Mouse (Mus musculus) layer of hippocampus, adult 18-20 months (tissue): Measurements from ENCODE around the gene Serpina3g. TPM values are rescaled to one million over a fixed set of nuclear protein-coding genes. Genes with fewer than 3 reads are reported as not detected.
A peak's percentile ranks its signal among the peaks of the same experiment; 100 is the strongest.
"Not testable (repeated sequence)": the region's sequence is repeated elsewhere in the genome, so short reads cannot be mapped to it uniquely, and the experiment has no call there.

Source experiments
- DNase-seq, 2 experiments: peaks; one replicate each; pipeline ENCODE4 v3.0.0; 2022; ENCODE audit warnings: low spot score in 2 of 2
- long read RNA-seq: library from polyadenylated mRNA; stranded (forward); transcript quantifications from one replicate; pipeline ENCODE4 v2.0.0, GENCODE M21; 2021
- total RNA-seq, 2 experiments: library from RNA; stranded (reverse); gene quantifications; 2 replicates each; pipeline ENCODE4 v1.2.3; 2021

Serpina3g gene
- total RNA-seq: 1 to 10 TPM; 2.7 to 3.5 TPM
- long read RNA-seq: 0 reads

DNA sequence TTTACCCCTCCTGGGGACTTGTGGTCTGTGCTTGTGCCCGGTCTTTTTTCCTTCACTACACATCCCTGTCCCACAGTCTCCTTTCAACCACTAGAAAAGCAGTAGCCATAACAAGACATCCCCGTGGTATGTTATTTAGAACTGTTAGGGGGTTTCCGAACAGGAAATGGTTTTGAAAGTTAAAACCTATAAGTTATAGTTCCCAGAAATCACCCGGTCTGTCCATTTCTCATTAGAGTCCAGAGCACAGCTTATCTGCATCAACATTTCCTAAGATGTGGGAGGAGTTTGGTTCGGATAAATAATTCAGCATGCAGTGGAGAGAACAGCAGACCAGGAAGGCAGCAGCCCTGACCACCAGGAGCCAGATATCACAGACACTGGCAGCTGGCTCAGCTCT is at the start of gene Serpina3g:
Gene Serpina3g, plus strand, starts transcription at position 331 of the 400 bp plus-strand sequence.
- DNase-seq: no peak

DNA sequence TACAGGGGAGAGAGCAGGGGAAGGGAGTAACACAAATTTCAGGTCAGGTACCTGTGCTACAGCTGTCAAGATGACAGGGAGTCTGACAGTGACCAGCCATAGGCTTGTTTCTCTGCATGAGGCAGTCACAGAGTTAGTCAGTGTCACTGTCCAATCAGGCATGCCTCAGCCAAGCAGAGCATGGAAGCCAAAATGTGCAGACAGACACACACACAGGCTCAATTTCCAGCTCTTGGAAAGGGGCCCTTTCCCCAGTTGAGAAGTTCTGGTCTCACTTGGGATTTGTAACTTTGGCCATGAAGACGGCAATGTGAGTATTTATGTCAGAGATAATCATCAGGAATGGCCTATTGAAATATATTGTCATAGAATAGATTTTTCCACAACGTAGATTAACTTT is 46.8 kb upstream of the Serpina3g start:
- no peak for DNase-seq

DNA sequence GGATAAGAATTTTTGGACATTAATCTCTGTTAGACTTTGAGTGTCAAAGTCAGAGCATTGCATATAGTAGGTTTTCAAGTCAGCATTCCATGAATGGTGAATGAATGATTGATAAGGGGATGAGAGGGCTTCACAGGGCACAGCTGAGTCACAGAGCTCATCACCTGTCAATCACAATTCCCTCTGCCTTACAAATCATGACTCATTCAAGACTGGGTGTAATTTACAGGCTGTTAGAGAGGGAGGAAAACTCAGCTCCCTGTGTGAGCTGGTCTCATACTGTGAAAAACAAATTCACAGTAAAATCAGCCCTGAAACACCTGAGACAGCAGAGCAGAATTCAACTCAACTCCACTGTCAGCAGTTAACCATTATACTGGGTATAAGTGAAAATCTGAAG is 45.2 kb upstream of the Serpina3g start:
- DNase-seq: no peak

DNA sequence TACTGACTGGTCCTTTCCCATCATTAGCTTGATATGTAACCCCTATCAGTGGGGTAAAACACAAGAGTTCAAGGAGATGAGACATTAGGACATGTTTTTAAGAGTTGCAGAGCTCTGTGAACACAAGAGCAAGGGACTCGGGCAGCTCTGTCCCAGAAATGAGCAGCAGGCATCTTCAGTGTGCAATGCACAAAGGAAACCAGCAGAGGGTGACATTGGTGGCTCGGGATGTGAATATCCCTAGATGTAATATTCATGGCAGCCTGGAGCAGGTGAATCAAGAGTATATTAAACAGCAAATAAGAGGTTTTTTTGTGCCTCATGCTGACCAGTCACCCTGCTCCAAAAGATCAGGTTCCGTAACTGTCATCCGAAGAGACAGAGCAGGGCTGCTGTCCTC is 26.9 kb upstream of the Serpina3g start:
- DNase-seq: no peak

DNA sequence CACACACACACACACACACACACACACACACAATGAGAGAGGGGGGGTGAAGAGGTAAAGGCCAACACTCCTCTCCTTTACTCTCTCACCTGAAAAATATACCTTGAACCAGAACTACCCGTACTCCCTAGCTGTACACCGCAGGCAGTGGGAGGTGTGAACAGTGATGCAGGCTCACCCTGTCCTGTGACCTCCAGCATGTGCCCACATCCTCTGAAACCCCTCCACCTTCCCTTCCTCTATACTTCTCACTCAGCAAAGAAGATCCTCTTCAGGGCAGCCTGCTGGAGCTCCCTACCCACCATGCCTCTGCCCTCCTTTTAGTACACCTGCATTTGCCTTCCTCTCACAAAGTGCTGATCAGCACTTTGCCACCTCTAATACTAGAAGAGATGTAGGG is 26.2 kb upstream of the Serpina3g start:
- no peak for DNase-seq

DNA sequence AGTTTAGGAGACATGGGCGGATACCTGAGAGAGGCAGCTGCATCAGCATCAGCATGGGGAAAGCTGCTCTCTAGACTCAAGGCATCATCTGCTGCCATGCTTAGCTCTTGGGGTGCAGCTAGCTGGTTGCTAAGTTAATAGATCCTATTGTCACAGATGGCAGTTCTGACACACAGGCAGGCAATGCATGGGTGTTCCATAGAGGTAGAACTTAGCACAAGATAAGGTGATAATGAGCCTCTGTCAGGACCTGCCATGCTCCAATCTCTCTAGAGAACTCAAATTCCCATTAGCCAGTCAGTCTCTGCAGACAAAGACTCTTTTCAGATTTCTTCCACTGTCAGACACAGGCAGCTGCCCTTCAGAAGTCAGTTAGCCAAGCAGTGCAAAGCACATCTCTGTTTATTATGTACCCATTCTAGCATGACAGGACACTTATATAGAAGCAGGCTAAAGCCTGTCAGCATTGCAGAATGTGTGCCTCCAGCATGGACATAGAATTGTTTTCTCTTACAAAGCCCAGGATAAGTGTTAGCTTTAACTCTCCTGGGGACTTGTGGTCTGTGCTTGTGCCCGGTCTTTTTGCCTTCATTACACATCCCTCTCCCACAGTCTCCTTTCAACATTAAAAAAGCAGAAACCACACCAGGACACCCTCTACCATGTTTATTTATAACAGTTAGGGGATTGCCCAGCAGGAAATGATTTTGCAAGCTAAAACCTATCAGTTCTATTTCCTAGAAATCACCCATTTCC is 22.2 kb upstream of the Serpina3g start:
- peak in 1 of 2 experiments; percentile 51 for DNase-seq

DNA sequence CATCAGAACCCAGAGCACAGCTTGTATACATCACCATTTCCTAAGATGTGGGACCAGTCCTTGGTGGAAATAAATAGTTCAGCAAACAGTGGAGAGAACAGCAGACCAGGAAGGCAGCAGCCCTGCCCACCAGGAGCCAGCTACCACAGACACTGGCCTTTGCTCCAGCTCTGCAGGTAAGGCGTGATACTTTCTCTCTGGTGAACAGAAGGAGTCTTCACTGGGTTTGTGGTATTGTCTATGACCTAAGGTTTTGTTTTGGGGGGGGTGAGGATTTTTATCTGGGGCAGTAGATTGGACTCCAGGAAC is 21.6 kb upstream of the Serpina3g start, which contains the start of gene Serpina3f:
Gene Serpina3f, plus strand, starts transcription at position 100 of the 309 bp plus-strand sequence.
- DNase-seq: no peak

DNA sequence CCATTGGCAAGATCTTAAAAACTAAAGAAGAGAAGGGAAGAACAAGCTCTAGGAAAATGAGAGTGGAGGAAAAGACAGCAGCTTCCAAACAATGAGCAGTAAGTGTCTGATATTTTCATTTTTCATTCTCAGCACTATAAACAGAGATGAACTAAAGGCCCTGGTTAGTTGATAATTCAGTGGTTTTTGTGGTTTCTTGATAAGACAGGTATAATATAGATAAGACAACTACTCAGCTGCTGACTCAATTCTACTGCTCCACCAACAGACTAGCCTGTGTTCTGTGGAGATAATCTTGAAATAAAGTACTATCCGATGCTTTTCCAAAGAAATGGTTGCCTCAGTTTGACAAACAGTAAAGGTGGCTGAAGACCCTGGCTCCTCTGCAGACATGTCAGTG is 20.8 kb upstream of the Serpina3g start:
- DNase-seq: no peak

DNA sequence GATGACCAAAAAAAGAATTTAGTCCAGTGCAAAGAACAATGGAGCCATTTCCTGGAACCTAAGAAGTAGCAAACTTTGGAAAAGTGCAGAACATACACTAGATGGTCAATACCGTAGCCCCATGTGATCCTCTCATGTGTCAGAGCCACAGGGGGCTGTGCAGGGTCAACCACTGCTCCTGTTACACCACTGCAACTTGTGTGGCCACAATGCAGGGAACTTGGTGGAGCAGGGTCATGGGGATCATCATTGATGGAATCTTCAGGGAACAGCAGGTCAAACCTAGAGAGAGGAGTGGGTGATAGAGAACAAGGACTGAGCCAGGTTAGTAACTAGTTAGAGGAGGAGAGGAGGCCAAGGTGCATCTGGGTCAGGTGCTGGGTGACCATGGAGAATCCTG is 14.4 kb upstream of the Serpina3g start:
- DNase-seq: no peak

DNA sequence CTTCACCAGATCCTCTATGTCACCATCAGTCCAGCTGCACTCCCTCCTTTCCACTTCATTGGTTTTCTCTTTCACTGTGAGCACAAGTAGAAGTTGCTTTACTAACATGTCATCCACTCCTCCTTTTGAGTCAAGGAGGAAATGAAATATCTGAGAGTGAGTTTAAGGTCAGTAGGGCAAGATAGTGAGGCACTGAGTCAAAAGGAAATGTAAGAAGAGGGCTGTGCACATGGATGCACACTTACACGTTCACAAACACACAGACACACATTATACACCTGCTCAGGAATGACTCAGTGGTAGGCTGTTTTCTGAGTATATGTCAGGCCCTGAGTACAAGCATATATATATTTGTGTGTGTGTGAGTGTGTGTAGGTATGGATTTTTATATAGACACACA is 12.4 kb upstream of the Serpina3g start:
- no peak for DNase-seq

DNA sequence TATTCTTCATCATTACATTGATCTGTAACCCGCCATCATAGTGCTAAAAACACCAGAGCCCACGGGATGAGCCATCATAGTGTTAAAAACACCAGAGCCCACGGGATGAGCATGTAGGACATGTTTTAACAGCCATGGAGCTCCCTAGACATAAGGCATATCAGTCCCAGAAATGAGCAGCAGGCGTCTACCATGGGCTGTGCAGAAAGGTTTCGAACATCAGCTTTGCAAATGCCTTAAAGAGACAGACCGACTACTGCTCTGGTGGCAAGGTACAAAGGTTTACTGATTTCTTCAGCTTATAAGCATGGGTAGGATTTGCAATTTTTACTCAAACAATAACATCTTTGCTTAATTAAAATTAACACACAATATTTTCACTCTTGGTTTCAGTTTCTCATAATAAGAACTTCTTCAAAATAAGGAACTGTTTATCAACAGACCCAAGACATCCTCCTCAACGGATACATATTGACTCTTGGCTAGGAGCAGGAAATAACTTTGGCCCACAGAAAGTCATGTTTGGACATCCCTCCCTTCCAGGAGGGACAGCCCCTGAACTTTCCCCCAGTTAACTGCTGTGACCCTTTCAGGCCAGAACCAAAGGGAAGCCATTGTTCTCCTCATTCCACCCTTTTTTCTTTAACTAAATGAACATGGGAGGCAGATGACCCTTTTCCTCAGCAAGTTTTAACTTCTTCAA is 11.3 kb upstream of the Serpina3g start:
- no peak for DNase-seq

DNA sequence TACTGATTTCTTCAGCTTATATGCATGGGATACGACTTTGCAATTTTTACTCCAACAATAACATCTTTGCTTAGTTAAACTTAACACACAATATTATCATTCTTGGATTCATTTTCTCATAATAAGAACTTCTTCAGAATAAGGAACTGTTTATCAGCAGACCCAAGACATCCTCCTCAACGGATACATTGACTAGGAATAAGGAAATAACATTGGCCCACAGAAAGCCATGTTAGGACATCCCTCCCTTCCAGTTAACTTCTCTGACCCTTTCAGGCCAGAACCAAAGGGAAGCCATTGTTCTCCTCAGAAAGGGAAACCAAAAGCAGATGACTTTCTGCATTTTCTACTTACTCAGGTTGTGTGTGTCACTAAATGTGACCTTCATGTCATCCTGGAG is 5.3 kb upstream of the Serpina3g start:
- no peak for DNase-seq

DNA sequence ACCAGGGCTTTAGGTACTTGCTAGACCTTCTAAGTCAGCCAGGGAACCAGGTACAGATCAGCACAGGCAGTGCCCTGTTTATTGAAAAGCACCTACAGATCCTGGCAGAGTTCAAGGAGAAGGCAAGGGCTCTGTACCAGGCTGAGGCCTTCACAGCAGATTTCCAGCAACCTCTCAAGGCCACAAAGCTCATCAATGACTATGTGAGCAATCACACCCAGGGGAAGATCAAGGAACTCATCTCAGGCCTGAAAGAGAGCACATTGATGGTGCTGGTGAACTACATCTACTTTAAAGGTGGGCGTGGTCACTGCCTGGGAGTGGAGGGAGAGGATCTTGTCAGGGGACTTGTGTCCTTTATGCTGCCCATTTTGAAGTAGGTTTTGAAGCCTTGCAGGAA is 2.0 kb downstream of the Serpina3g start:
- DNase-seq: not testable (repeated sequence)

DNA sequence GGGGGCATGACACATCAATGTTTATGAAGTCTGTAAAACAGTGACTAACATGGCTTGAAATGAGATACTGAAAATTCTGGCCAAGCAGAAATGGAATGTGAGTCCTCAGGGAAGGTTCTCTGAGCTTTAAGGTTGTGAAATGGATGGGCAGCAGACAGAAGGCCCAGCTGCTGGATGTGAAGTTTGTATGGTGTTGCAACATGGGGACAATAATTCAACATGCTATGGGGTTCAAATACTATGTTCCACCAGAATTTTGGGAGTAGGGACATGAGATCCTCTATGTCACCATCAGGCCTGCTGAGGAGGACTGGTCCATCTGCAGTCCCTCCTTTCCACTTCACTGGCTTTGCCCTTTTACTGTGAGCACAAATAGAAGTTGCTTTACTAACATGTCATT is 7.3 kb downstream of the Serpina3g start:
- no peak for DNase-seq

DNA sequence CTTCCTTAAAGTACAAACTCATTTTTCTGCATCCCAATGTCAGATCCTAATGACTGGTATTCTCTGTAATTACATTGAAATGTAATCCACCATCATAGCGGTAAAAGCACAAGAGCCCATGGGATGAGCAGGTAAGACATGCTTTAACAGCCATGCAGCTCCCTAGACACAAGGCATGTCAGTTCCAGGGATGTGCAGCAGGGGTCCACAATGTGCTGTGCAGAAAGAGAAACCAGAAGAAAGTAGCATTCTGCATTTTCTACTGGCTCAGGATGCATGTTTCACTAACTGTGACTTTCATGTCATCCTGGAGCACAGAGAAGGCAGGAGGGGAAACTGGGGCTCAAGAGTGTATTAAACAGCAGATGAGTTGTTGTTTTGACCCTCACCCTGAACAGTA is 9.0 kb downstream of the Serpina3g start:
- DNase-seq: peak; percentile 14 to 54

DNA sequence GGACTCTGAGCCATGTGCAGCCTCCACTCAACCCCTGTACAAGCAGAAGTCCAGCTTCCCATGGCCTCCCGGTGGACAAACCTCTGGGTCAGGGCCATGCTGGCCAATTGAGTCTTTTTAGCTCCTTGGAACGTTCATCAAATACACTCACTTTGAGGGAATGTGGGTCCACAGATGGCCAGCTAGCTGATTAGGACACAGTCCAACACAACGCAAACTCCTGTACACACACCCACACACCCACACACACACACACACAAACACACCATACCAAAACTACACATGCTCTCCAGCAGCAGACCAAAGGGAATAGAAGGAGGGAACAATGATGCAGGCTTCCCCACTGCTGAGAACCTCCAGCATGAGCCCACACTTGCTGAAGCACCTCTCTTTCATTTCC is 9.6 kb downstream of the Serpina3g start:
- peak; percentile 6 to 37 for DNase-seq

DNA sequence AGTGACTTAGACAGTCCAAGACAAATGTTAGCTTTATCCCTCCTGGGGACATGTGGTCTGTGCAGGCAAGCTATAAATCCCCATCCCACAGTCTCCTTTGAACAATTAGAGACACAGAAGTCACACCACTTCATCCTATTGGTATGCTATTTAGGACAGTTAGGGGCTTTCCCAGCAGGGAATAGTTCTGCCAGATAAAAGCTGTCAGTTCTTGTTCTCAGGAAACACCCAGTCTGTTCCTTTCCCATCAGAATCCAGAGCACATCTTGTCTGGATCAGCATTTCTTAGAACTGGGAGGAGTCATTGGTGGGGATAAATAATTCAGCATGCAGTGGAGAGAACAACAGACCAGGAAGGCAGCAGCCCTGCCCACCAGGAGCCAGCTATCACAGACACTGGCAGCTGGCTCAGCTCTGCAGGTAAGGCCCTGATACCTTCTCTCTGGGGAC is 11.5 kb downstream of the Serpina3g start:
- peak in 1 of 2 experiments; percentile 34 for DNase-seq

DNA sequence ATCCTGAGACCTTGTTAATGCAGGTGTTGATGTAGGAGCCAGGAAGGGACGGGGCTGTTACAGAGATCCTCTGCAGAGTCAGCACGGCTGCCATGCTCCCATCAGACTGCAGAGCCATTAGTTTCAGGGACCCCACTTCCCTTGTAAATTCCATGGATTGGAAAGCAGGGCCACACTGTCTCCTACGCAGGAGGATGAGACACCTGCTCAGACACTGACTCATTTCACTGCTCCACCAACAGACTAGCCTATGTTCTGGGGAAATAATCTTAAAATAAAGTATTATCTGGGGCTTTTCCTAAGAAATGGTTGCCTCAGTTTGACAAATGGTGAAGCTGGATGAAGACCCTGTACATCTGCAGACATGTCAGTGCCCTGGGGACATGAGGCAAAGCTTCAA is 12.2 kb downstream of the Serpina3g start:
- peak; percentile 7 to 35 for DNase-seq

DNA sequence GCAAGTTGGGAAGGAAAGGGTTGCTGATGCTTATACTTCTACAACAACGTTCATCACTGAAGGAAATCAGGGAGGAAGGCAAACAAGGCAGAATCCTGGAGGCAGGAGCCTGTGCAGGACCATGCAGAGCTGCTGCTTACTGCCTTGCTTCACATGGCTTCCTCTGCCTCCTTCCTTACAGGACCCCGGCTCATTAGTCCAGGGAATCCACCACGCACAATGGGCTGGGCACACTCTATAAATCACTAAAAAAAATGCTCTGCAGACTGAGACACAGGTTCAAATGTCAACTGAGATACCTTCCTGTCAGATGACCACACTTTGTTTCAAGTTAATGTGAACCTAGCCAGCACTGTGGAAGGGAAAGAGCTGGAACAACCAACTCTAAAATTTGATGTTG is 25.0 kb downstream of the Serpina3g start:
- DNase-seq: no peak

DNA sequence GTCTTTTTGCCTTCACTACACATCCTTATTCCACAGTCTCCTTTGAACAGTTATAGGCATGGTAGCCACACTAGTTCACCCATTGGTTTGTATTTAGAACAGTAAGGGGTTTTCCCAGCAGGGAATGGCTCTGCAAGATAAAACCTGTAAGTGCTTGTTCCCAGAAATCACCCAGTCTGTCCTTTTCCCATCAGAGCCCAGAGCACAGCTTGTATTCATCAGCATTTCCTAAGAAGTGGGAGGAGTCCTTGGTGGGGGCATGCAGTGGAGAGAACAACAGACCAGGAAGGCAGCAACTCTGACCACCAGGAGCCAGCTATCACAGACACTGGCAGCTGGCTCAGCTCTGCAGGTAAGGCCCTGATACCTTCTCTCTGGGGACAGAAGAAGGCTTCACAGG is 26.8 kb downstream of the Serpina3g start, which contains the start of gene Serpina3i:
Gene Serpina3i, plus strand, starts transcription at position 260 of the 400 bp plus-strand sequence.
- DNase-seq: no peak

DNA sequence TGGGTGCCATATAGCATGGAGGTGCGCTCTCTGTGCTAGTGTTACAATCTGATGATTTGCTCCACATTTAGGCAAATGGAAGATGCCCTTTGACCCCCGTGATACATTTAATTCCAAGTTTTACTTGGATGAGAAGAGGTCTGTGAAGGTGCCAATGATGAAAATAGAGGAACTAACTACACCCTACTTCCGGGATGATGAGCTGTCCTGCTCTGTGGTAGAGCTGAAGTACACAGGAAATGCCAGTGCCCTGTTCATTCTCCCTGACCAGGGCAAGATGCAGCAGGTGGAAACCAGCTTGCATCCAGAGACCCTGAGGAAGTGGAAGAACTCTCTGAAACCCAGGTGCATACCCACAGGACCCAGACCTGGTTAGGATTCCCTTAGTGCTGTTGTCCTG is 30.3 kb downstream of the Serpina3g start:
- DNase-seq: no peak

DNA sequence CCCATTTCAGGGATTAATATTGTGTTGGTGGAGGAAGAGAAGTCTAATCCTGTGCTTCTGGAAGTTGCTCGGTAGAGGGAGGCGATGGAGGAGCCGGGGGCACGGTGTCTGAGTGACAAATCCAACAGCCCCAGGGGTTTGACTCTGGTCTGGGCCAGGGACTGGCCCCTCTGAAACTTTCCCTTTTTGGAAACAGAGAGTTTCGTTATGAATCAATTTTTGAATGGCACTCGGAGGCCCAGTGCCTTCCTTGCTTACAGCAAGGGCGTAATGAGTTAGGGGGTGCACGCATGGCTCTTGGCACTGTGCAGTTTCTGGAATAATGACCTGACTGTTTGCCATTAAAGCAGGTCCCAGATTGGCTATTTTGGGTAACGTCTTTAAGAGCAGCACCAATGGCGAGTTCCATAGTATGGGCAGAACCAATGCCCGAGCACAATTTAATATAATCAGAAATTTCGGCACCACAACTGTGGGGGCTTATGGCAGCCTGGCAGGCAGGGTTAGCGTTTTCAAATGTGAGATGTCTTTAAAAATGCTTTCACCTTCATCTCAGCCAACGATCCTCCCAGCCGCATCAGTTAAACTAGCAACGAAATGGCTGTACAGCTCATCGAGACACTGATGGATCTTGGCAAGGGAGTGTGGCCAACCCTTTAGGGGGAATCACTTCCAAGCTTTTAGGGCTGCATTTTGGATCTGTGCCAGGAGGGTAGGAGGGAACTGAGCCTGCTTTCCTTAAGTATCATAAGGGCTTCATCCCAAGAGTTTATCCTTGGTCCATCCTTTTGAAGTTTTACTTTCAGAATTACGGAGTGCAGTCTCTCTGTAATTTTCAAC is 42.4 kb downstream of the Serpina3g start:
- no peak for DNase-seq
